Mouse (Mus musculus): ENCODE results near the gene Lysmd1. TPM values are rescaled to one million over a fixed set of nuclear protein-coding genes. Genes with fewer than 3 reads are reported as not detected.
"Not testable (repeated sequence)": the region's sequence is repeated elsewhere in the genome, so short reads cannot be mapped to it uniquely, and the experiment has no call there.

Lysmd1 gene
- 10 to 100 TPM; 19.8 to 23.0 TPM for total RNA-seq (2021)

DNA sequence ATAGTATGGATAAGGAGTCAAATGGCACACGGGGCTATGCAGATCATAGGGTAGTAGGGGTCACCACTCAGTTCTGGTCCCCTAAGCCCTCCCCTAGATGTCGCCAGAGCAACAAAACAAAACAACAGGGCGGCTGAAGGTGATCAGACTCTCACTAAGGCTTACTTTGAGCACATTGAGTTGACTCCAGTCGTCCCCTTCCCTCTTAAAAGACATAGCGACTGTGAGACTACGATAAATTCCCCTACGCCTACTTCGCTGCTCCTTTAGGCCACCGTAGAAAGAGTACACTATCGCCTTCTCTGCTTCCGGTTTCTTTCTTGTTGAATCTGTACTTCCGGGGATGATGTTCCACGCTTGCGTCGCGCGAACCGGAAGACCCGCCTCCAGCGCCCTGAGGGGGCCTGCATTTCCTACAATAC is at the start of gene Lysmd1, which contains the start of gene Scnm1:
TSS of gene Lysmd1 (plus strand) at position 409 of the 422 bp plus-strand sequence.
TSS of gene Scnm1 (minus strand) at position 332 of the 422 bp plus-strand sequence.
- DNase-seq = peak; percentile 92
- intact Hi-C loops (cut with DNase I) = no loop called here

DNA sequence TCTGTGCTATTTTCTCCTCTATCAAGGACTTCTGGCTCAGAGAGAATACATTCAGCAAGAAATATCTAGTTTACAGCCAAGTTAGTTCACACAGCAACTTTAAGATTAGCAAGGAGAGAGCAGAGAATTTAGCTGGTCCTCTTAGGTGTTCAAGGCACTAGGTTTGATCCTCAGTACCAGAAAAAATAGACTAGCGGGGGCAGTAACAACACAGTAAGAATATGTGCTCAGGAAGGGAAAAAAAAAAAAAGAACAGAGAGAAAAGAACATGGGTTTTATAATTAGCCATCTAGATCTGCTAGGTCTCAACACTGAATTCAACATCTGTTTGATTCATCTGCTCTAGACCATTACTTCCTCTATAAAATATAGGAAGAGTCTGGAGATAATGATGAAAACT is 45.8 kb upstream of the Lysmd1 start:
- no peak for DNase-seq
- intact Hi-C loops (cut with DNase I) = no loop called here

DNA sequence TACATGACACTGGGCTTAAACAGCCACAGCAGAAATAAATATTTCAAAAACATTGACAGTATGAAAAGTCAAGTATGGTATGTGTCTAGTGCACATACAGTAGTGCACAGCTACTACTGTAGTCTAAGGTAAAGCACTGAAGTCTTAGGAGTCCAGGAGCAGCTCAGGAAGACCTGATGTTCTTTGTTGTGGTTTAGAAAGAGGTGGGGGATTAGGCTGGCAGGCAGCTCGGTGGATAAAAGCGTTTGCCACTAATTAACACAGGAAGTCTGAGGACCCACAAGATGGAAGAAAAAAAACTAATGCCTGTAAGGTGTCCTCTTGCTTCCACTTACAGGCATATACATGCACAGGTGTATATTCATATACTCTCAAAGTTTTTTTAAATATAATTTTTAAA is 33.0 kb upstream of the Lysmd1 start:
- no peak for DNase-seq
- intact Hi-C loops (cut with DNase I) = no loop called here

DNA sequence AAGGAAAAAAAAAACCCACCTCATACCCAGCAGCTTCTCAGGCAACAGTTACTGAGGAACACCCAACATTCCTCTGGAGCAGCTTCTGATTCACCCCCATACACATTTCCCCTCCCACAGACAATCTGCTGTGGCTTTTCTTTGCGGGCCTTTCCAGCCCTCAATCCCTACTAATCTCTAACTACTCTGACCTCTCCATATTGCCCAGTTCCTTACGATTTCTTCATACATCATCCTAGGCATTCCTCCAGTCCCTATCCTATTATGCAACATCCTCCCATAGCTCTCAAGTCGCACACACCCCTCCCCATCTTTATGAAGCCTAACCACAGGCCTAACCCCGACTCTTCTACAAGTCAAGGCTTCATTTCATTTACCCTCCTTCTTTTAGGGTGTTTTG is 28.8 kb upstream of the Lysmd1 start:
- no peak for DNase-seq
- intact Hi-C loops (cut with DNase I) = no loop called here

DNA sequence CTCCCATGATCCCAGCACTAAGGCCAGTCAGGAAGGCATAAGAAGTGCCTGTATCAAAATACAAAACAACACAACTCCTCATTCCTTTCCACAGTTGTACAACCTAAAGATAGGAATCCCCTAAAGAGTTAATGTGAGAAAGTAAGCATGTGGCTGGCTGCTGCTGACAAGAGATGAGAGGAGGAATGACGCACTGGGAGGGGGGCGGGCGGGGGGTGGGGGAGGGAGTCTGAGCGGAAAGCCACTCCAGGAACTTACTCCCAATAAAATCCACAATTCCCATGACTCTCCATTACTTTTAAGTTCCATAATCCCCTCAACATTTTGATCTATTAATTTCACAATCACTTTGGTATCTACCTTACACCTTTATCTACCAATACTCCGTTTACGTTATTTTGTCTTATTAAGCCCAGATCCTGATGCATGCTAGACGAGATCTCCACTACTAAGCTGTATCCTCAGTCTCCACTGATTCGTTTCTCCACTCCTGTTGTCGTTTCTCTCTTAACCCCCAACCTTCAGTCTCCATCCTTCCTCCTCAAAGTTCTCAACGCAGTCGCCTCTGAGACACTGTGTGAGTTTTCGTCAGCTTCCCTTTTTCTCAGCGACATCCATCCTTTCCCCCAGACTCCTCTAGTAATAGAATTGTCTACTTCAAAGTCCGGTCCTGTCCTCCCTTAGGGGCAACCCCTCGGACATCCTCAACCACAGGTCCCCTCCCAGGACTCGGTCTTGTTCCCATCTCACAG is 28.1 kb upstream of the Lysmd1 start:
- intact Hi-C loops (cut with DNase I) = no loop called here
- no peak for DNase-seq

DNA sequence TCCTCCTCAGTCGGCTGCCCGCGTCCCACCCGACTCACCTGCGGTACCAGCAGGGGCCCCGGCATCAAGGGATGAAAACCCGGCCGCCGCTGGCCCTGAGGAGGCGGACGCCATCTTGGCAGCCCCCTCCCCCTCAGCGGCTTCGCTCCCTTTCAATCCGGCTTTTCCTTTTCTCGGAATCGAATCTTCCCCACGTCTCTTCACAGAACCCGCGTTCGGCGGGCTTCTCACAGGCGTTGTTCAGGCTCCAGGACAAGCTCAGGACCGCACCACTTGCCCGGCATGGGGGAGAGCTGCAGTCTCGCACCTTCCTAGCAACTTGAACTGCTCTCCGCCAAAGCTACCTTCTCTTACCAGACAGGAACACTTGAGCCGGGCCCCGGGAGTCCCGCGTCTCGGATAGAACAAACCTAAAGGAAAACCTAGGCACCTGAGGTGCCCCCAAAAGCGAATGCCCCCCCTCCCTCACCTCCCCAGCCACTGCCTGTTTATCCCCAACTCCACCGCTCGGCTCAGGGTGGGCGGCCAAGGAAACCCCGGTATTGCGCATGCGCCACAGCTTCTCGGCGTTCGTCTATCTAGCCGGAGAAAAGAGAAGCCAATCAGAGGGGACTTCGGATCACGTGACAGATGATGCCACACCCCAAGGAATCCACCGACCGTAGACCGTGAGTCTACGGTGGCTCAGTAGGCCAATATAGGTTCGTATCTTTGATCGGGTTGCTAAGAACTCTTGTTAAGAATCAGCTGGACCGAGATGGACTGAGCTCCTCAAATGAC is 27.4 kb upstream of the Lysmd1 start, which contains the start of gene Pip5k1a:
TSS of gene Pip5k1a (minus strand) at position 593 of the 780 bp plus-strand sequence.
- peak; percentile 98 for DNase-seq

DNA sequence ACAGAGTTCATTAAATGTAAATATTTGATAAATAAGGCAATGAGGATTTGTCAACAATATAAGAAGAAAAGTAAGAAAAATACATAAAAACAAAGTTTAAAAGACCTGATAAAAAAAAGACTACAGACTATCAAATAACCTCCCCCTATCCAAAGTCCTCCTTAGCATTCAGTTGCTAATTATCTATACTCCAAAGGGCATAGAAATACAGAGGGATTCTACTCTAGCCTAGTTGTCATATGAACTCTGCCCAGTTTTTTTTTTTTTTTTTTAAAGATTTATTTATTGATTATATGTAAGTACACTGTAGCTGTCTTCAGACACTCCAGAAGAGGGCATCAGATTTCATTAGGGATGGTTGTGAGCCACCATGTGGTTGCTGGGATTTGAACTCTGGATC is 26.6 kb upstream of the Lysmd1 start:
- intact Hi-C loops (cut with DNase I) = not testable (repeated sequence)

More for the DNA sequence above, 27.4 kb upstream of the Lysmd1 start, which contains the start of gene Pip5k1a:
- intact Hi-C loops (cut with DNase I) = no loop called here

DNA sequence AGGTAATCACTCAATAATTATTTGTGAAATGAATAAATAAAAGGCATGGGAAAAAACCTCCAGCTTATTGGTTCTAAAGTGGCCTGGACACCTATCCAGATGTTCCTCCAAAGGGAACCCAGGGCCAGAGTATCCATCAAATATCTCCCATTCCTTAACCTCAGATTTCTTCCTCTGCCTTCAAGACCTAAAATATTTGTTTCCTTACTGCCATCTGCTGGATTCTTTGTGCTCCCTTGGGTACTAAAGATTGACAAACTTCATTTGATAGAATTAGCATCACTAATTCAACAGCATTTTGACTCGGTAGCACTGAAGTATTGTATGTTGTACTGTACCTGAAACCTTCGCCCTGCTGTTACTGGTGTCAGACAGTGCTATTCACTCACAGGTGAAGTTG is 26.0 kb upstream of the Lysmd1 start:
- DNase-seq = no peak
- intact Hi-C loops (cut with DNase I) = no loop called here

More for the DNA sequence above, 26.6 kb upstream of the Lysmd1 start:
- DNase-seq = not testable (repeated sequence)

DNA sequence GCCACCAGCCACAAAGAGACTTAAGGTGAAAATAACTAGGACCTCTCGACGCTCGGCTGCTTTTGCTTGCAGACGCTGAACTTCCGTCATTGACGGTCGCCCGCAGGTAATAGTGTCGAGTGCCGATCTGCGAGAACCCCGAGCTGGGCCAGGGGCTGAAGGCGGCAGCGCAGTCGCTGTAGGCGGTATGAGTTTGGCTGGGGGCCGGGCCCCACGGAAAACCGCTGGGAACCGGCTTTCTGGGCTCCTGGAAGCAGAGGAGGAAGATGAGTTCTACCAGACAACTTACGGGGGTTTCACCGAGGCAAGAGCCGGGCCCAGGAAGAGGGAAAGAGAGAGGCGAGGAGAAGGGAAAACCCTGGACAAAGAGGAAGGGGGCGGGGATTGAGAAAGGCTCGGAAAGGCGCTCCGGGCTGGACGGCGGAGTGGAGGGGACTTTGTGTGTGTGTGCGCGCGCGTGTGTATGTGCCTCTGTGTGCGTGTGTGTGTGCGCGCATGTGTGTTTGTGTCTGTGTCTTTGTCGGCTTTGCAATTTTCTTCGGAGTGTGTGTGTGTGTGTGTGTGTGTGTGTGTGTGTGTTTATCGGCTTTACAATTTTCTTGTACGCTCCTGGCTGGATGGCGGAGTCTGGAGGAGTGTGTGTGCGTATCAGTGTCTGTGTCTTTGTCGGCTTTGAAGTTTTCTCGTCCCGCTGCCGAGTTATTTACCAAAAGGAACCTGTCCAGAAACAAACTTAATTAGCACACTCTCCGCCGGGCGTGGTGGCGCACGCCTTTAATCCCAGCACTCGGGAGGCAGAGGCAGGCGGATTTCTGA is 22.8 kb upstream of the Lysmd1 start, which contains the start of gene Vps72:
TSS of gene Vps72 (plus strand) at position 112 of the 816 bp plus-strand sequence.
- intact Hi-C loops (cut with DNase I) = no loop called here
- peak; percentile 89 for DNase-seq

DNA sequence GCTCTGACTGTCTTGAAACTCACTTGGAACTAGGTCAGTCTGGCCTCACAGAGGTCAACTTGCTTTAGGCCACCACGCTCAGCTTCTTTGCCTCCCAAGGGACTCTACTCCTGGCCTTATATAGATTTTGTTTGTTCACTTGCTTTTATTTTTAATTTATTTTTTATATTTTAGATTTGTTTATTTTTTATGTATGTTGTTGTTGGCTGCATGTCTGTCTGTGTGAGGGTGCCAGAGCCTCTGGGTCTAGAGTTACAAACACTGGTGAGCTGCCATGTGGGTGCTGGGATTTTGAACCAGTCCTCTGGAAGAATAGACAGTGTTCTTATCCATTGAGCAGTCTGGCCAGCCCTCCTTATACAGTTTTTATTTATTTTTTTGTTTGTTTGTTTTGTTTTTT is 21.1 kb upstream of the Lysmd1 start:
- intact Hi-C loops (cut with DNase I) = no loop called here

DNA sequence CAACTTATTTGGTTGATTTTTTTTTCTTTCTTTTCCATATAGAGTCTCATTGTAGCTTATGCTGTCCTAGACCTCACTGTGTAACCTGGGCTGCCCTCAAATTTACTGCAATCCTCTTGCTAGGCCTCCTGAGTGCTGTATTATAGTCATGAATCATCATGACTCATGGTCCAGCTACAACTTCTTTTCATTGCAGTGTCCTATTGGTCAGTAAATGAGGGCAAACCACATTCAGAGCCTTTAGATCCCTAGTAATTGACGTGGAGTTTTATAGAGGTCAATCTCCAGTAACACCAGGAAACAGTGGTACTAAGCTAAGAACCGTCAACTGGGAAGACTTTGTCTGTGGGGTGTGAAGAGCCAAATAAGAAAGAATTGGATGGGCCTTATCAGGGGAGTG is 16.1 kb upstream of the Lysmd1 start:
- no peak for DNase-seq

More for the DNA sequence above, 21.1 kb upstream of the Lysmd1 start:
- no peak for DNase-seq

DNA sequence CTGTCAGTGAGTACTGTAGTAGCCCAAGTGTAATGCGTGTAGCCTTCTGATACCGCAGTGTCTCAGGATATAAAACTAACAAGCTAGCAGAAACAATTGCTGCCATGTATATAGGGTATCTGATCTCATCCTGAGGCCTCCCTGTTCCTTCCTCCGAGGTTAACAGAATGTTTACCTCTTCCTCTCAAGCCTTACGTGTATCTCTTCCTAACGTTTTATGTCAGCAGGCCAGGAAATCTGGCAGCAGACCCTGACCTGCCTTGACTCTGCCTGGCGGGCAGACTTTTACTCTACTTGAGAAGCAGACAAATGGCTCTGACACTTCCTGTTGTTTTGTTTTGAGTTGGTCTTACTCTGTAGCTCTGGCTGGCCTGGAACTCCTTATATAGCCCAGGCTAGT is 12.3 kb upstream of the Lysmd1 start:
- intact Hi-C loops (cut with DNase I) = no loop called here
- DNase-seq = no peak

More for the DNA sequence above, 16.1 kb upstream of the Lysmd1 start:
- intact Hi-C loops (cut with DNase I) = no loop called here

DNA sequence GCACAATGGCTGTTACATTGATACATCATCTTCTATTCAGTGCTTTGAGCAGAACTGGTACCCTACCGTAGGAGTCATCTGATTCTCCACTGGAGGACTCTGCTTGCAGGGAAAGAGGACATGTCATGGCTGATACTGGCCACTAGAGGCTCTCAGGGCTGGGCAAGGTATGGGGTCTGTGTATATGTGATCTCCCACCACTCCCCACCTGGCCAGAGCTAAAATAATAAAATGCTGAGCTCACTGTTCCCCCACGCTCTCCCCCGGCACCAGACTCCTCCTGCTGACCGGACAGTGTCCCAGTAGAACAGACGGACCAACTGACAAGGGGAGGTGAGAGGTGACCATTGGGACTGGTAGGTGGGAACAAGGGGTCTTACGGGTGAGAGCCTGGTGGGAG is 9.6 kb upstream of the Lysmd1 start, which contains the start of gene Tmod4:
TSS of gene Tmod4 (plus strand) at position 231 of the 400 bp plus-strand sequence.
- intact Hi-C loops (cut with DNase I) = no loop called here
- no peak for DNase-seq

DNA sequence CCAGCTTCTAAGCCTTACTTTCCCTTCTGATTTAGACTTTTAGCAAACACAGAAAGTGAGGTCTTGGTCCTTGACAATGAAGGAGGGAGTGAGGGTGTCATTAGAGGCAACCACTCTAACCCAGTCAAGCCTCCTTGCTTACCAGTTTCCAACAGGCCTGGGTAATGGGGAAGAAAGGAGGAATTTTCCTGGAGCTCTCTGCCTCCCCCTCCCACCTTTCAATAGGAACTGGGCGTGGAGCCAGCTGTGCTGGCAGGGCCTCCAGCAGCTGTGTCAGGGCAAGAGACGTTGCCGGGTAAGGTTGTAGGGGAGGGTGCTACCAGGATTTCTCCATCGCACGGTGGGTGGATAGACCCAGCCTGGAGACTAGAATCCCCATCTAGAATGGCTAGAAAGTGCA is 8.9 kb upstream of the Lysmd1 start:
- intact Hi-C loops (cut with DNase I) = no loop called here
- DNase-seq = peak; percentile 68

DNA sequence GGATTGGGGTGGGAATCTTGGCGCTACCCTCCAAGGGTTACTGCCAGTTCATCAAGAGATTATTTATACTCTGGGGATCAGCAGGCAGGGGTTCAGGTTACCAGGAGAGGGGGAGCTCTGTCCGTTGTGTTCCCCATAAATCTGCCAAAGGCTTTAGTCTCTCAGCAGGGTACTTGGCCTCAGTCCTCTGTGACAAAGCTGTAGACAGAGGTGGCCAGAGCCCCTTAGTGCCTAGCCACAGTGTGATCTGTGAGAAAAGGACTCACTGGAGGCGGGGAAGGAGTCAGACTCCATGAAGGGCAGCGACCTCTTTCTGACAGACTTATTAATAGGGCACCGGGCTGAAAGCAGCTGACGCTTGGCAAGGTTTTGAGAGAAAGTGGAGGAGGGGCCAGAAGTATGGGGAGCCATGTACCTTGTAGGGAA is 4.6 kb upstream of the Lysmd1 start:
- intact Hi-C loops (cut with DNase I) = no loop called here
- no peak for DNase-seq

DNA sequence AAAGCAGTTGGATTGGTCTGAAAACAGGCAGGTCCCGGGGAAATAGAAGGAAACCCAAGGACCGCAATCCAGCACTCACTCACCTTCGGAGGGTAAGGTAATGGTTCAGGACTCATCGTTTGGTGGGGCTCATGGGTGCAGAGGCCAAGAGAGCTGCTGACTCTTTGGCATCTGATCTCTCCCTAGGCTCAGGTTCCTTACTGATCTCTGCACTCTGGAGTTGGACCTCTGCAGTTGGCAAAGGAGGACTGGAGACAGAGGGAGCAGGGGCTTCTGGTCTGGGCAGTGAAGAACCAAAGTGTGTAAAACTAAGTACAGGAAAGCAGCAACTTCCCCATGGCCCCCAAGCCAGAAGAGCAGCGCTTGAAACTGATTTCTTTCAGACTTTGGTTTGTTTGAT is 3.8 kb upstream of the Lysmd1 start:
- intact Hi-C loops (cut with DNase I) = no loop called here
- no peak for DNase-seq

DNA sequence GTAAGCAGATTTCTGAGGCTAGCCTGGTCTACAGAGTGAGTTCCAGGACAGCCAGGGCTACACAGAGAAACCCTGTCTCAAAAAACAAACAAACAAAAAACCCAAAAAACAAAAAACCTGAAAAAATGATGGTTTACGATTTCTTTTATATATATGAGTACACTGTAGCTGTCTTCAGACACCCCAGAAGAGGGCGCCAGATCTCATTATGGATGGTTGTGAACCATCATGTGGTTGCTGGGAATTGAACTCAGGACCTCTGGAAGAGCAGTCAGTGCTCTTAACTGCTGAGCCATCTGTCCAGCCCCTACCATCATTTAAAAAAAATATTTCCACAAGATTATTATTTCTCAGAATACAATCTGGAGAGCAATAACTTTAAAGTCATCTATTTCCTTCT is 1.5 kb upstream of the Lysmd1 start:
- intact Hi-C loops (cut with DNase I); DNase-seq: not testable (repeated sequence)

DNA sequence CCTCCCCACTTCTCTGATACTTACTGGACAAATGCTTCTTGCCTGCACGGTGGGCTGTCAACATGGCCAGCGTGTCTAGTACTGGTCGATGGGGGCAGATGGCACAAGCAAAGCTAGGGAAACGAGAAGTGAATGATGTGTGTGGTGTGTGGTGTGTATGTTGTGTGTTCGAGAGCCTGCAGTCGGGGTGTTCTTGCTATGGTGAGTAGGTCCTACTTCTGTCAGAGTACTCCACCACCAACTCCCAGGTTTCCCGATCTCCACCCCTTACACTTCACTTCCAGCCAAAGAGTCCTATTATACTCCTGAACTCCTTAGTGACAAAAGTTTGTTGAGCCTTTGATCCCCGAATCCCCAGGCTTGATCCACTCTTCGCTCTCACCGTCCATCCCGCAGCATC is 712 bp upstream of the Lysmd1 start:
- intact Hi-C loops (cut with DNase I) = no loop called here
- DNase-seq = no peak

DNA sequence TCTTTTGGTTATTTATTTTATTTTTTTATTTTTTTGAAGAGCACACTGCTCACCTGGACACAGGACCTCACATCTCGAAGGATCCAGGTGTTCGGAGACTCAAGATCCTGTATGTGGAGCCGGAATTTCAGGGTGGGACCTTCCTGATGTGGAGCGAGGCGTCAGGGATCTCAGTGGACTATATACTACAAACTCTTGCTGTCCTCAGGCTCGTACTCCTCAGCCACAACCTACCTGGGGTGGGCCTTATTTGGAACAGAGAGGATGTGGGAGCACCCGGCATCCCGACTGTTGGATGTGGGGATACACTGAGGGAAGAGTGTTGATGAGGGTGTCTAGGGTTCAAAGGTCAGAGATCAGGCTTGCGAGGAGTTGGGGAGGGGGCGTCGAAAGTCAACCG is 245 bp downstream of the Lysmd1 start:
- intact Hi-C loops (cut with DNase I); DNase-seq: not testable (repeated sequence)

DNA sequence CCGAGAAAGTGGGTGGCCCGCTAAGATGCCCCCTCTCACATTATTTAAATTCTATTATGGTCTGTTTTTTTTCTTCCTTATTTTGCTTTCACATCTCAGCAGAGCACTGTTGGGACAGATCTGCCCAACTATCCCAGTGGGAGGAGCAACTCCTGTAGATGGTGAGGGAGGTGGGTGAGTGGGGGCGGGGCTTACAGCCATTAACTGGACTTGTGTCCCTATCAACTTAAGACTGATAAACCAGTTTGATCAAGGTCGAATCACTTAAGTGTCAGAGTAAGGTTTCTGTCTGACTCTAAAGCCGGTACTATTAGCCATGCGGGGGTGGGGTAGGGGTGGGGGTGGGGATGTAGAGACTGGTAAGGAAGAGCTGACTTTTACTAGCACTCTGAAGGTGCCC is 1.1 kb downstream of the Lysmd1 start:
- intact Hi-C loops (cut with DNase I) = no loop called here
- DNase-seq = peak; percentile 45
